ENCODE assay signal across 17 mouse cellular contexts in the genomic region with DNA sequence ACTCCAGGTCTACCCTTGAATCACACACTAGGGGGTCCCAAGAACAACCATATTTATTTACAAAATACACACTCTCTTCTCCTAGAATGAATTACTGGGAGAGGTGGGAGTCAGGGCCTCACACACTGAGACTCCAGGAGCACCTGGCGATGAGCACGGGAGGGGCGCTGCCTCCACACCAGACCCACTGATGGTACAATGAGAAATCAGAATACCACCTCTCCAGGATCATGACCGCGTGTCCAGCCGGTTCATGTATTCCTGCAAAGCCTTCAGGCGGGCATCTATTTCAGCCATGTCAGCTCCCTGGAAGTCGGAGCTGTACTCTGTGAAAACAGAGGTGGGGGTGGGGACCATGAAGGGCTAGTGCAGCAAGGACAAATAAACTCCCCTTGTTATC. TPM values are rescaled to one million over a fixed set of nuclear protein-coding genes. Genes with fewer than 3 reads are reported as not detected.
"Had no signal": no experiment of that assay in that cellular context is flagged by ENCODE, and none has a peak within 500 bp of the region (broad histone marks: within the 10 kb centered on the region; RNA-seq: fewer than 3 reads in every experiment).

No protein-coding gene starts in this region.

- H3K9me3 ChIP-seq: neural tube, embryonic 15.5 days; stomach, embryonic 15.5 days had no signal

- H3K4me3 ChIP-seq: neural tube, embryonic 15.5 days; stomach, embryonic 15.5 days had no signal

- H3K9ac ChIP-seq: neural tube, embryonic 15.5 days; stomach, embryonic 15.5 days had no signal

- H3K4me2 ChIP-seq: neural tube, embryonic 15.5 days; stomach, embryonic 15.5 days had no signal

- H3K36me3 ChIP-seq: neural tube, embryonic 15.5 days; stomach, embryonic 15.5 days had no signal

- H3K27me3 ChIP-seq: neural tube, embryonic 15.5 days; stomach, embryonic 15.5 days had no signal

- DNase-seq: retina, postnatal 1 day; right cerebral cortex, adult 18-20 months; right cerebral cortex, postnatal 14 days; right cerebral cortex, postnatal 25 days; right cerebral cortex, postnatal 4 days; spleen, adult 18-20 months; thymus, adult 18-20 months; thymus, adult 2 months; thymus, postnatal 14 days; thymus, postnatal 25 days; thymus, postnatal 36 days; thymus, postnatal 4 days had no signal

- H3K27ac ChIP-seq: neural tube, embryonic 15.5 days; stomach, embryonic 15.5 days; stomach, postnatal 0 days had no signal

RNA-seq across cellular contexts. Expression of a gene that starts 34.8 kb away (rescaled TPM):
- total RNA-seq: neutrophil, adult 5-6 weeks had no signal

RNA-seq across cellular contexts. Expression of a gene that starts 51.1 kb away (rescaled TPM):
- total RNA-seq: neutrophil, adult 5-6 weeks had no signal
- polyA plus RNA-seq: neural tube, embryonic 14.5 days had no signal
